Mouse (Mus musculus): Measurements from ENCODE around the gene Gm49721.
"Not testable (repeated sequence)": the region's sequence is repeated elsewhere in the genome, so short reads cannot be mapped to it uniquely, and the experiment has no call there.

- TF ChIP-seq CTCF (IDR thresholded peaks at IDR 0.05; ENCODE audit: extremely low read depth, insufficient read length, insufficient replicate concordance, low read depth, low read length); POLR2A (IDR thresholded peaks at IDR 0.05; ENCODE audit: low read depth, low read length): not testable (repeated sequence)
Observed at GRCm38 (mm10) chr17:7014190-7014589, 35.5 kb downstream of the Gm49721 start.

All from small intestine, adult 2 months (tissue).